Mouse (Mus musculus): ENCODE data around the gene Rab7b. TPM values are rescaled to one million over a fixed set of nuclear protein-coding genes. Genes with fewer than 3 reads are reported as not detected.

Rab7b gene
- 3.1 and 4.4 TPM in 2 replicates for polyA plus RNA-seq (2011; ENCODE audit: insufficient read depth, insufficient read length, low read depth, missing spikeins)

GRCm38 (mm10) chr1:131688475-131688874, at the start of gene Rab7b:
Gene Rab7b (plus strand): TSS chr1:131688695.
- Histone ChIP-seq H3K4me1 (ENCODE audit: control insufficient read depth, insufficient read depth, low read length) (no peaks in the 10 kb centered on the region), H3K9me3 (replicated peaks; ENCODE audit: control insufficient read depth, insufficient read depth, low read length, poor library complexity, severe bottlenecking) (no peaks in the 10 kb centered on the region), H3K27me3 (ENCODE audit: control insufficient read depth, insufficient read depth, low read length, poor library complexity, severe bottlenecking) (no peaks in the 10 kb centered on the region), H3K27ac (ENCODE audit: insufficient read depth, low read length) (no peak within 1 kb of the TSS), H3K9ac (ENCODE audit: low read depth, poor library complexity, severe bottlenecking) (no peak within 1 kb of the TSS), H3K4me3 (ENCODE audit: low read depth, low read length) (no peak within 1 kb of the TSS), H3K36me3 (ENCODE audit: control insufficient read depth, insufficient read depth, low read length, poor library complexity, severe bottlenecking) (no peaks in the 10 kb centered on the region)
- TF ChIP-seq CTCF (IDR thresholded peaks at IDR 0.05; ENCODE audit: low read depth, low read length), result no peak
- TF ChIP-seq POLR2A (IDR thresholded peaks at IDR 0.05; ENCODE audit: insufficient read depth, low read length), result no peak
- TF ChIP-seq EP300 (IDR thresholded peaks at IDR 0.05; ENCODE audit: insufficient read depth, low read depth, low read length), result no peak

GRCm38 (mm10) chr1:131640062-131640461, 48.4 kb upstream of the Rab7b start:
- Histone ChIP-seq H3K4me3 (ENCODE audit: low read depth, low read length) (no peak overlapping the region), H3K27me3 (ENCODE audit: control insufficient read depth, insufficient read depth, low read length, poor library complexity, severe bottlenecking) (no peaks in the 10 kb centered on the region), H3K9me3 (replicated peaks; ENCODE audit: control insufficient read depth, insufficient read depth, low read length, poor library complexity, severe bottlenecking) (0 out of 2 replicates have a peak, but pooled peaks cover 4% of the 10 kb centered on the region), H3K36me3 (ENCODE audit: control insufficient read depth, insufficient read depth, low read length, poor library complexity, severe bottlenecking) (no peaks in the 10 kb centered on the region), H3K27ac (ENCODE audit: insufficient read depth, low read length) (no peak overlapping the region), H3K9ac (ENCODE audit: low read depth, poor library complexity, severe bottlenecking) (no peak overlapping the region), H3K4me1 (ENCODE audit: control insufficient read depth, insufficient read depth, low read length) (no peaks in the 10 kb centered on the region)
- TF ChIP-seq EP300 (IDR thresholded peaks at IDR 0.05; ENCODE audit: insufficient read depth, low read depth, low read length) (no peak), POLR2A (IDR thresholded peaks at IDR 0.05; ENCODE audit: insufficient read depth, low read length) (no peak), CTCF (IDR thresholded peaks at IDR 0.05; ENCODE audit: low read depth, low read length) (no peak)

DNA sequence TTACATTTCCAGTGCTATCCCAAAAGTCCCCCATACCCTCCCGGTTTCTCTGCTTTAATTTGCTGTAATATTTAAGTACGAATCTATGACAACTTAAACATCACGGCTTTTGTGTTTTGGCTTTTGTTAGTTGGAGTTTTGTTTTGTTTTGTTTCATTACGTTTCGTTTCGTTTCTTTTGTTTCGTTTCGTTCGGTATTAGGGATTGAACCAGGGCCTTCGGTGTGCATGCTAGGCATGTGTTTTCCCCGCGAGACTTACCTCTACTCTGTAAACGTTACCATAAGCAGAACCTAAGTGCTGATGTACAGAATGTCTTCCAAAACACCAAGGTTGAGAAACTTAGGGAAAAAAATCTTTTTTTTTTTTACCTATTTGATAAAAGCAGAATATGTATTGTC, 46.9 kb upstream of the Rab7b start:
- H3K9ac ChIP-seq (ENCODE audit: low read depth, poor library complexity, severe bottlenecking), result no peak overlapping the region
- no peaks in the 10 kb centered on the region for H3K27me3 ChIP-seq (ENCODE audit: control insufficient read depth, insufficient read depth, low read length, poor library complexity, severe bottlenecking)
- no peak overlapping the region for H3K4me3 ChIP-seq (ENCODE audit: low read depth, low read length)
- 0 out of 2 replicates have a peak, but pooled peaks cover 4% of the 10 kb centered on the region for H3K9me3 ChIP-seq (replicated peaks; ENCODE audit: control insufficient read depth, insufficient read depth, low read length, poor library complexity, severe bottlenecking)
- no peaks in the 10 kb centered on the region for H3K36me3 ChIP-seq (ENCODE audit: control insufficient read depth, insufficient read depth, low read length, poor library complexity, severe bottlenecking)
- no peak overlapping the region for H3K27ac ChIP-seq (ENCODE audit: insufficient read depth, low read length)
- no peaks in the 10 kb centered on the region for H3K4me1 ChIP-seq (ENCODE audit: control insufficient read depth, insufficient read depth, low read length)
- TF ChIP-seq EP300 (IDR thresholded peaks at IDR 0.05; ENCODE audit: insufficient read depth, low read depth, low read length) (no peak), CTCF (IDR thresholded peaks at IDR 0.05; ENCODE audit: low read depth, low read length) (no peak), POLR2A (IDR thresholded peaks at IDR 0.05; ENCODE audit: insufficient read depth, low read length) (no peak)

- 0 out of 2 replicates have a peak, but pooled peaks cover 4% of the 10 kb centered on the region for H3K9me3 ChIP-seq (replicated peaks; ENCODE audit: control insufficient read depth, insufficient read depth, low read length, poor library complexity, severe bottlenecking)
- TF ChIP-seq CTCF (IDR thresholded peaks at IDR 0.05; ENCODE audit: low read depth, low read length), result no peak
- no peak overlapping the region for H3K9ac ChIP-seq (ENCODE audit: low read depth, poor library complexity, severe bottlenecking)
- no peaks in the 10 kb centered on the region for H3K36me3 ChIP-seq (ENCODE audit: control insufficient read depth, insufficient read depth, low read length, poor library complexity, severe bottlenecking)
- no peak overlapping the region for H3K4me3 ChIP-seq (ENCODE audit: low read depth, low read length)
- H3K27ac ChIP-seq (ENCODE audit: insufficient read depth, low read length), result no peak overlapping the region
- no peaks in the 10 kb centered on the region for H3K4me1 ChIP-seq (ENCODE audit: control insufficient read depth, insufficient read depth, low read length)
- H3K27me3 ChIP-seq (ENCODE audit: control insufficient read depth, insufficient read depth, low read length, poor library complexity, severe bottlenecking), result no peaks in the 10 kb centered on the region
These were observed 46.2 kb upstream of the Rab7b start for GRCm38 (mm10) chr1:131642251-131642650.

- H3K4me1 ChIP-seq (ENCODE audit: control insufficient read depth, insufficient read depth, low read length), result no peaks in the 10 kb centered on the region
- no peaks in the 10 kb centered on the region for H3K36me3 ChIP-seq (ENCODE audit: control insufficient read depth, insufficient read depth, low read length, poor library complexity, severe bottlenecking)
- H3K27ac ChIP-seq (ENCODE audit: insufficient read depth, low read length), result no peak overlapping the region
- H3K9me3 ChIP-seq (replicated peaks; ENCODE audit: control insufficient read depth, insufficient read depth, low read length, poor library complexity, severe bottlenecking), result no peaks in the 10 kb centered on the region
- TF ChIP-seq EP300 (IDR thresholded peaks at IDR 0.05; ENCODE audit: insufficient read depth, low read depth, low read length), result no peak
- no peak overlapping the region for H3K4me3 ChIP-seq (ENCODE audit: low read depth, low read length)
- H3K27me3 ChIP-seq (ENCODE audit: control insufficient read depth, insufficient read depth, low read length, poor library complexity, severe bottlenecking), result no peaks in the 10 kb centered on the region
- no peak overlapping the region for H3K9ac ChIP-seq (ENCODE audit: low read depth, poor library complexity, severe bottlenecking)
These were observed 35.6 kb upstream of the Rab7b start for GRCm38 (mm10) chr1:131652670-131653443.

DNA sequence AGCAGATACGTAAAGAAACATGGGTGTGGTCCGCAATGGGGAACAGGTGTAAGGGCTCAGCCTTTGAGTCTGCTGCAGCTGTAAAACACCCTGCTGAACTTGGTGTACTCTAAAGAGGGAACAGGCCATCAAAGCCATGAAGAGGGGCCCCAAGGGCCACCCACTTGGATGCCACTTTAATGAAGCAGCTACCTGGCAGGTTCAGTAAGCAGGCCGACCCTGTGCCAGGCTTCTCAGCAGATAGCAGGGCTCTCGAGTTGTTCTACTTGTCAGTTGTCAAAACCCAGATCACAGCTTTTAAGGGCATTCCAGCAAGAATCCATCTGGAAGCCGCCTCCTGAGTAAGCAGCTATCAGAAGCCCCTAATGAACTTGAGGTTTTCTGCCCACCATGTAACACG, 32.9 kb upstream of the Rab7b start:
- H3K4me3 ChIP-seq (ENCODE audit: low read depth, low read length), result no peak overlapping the region
- TF ChIP-seq POLR2A (IDR thresholded peaks at IDR 0.05; ENCODE audit: insufficient read depth, low read length) (no peak), EP300 (IDR thresholded peaks at IDR 0.05; ENCODE audit: insufficient read depth, low read depth, low read length) (no peak), CTCF (IDR thresholded peaks at IDR 0.05; ENCODE audit: low read depth, low read length) (no peak)
- no peaks in the 10 kb centered on the region for H3K36me3 ChIP-seq (ENCODE audit: control insufficient read depth, insufficient read depth, low read length, poor library complexity, severe bottlenecking)
- H3K4me1 ChIP-seq (ENCODE audit: control insufficient read depth, insufficient read depth, low read length), result no peaks in the 10 kb centered on the region
- no peak overlapping the region for H3K9ac ChIP-seq (ENCODE audit: low read depth, poor library complexity, severe bottlenecking)
- H3K9me3 ChIP-seq (replicated peaks; ENCODE audit: control insufficient read depth, insufficient read depth, low read length, poor library complexity, severe bottlenecking), result no peaks in the 10 kb centered on the region
- H3K27ac ChIP-seq (ENCODE audit: insufficient read depth, low read length), result no peak overlapping the region
- no peaks in the 10 kb centered on the region for H3K27me3 ChIP-seq (ENCODE audit: control insufficient read depth, insufficient read depth, low read length, poor library complexity, severe bottlenecking)
